Mouse (Mus musculus) heart, embryonic 16.5 days (tissue): Measurements from ENCODE around the gene Crybg2. TPM values are rescaled to one million over a fixed set of nuclear protein-coding genes. Genes with fewer than 3 reads are reported as not detected.

Source experiments
- ATAC-seq: fragments of 200-750 bp; cut with Nextera tagmentation; replicated peaks from 2 replicates; pipeline ENCODE4 v1.8.0; 2017; ENCODE audit warnings: moderate number of reproducible peaks; ENCODE audit not compliant: insufficient read depth, low FRiP score; ENCODE audit errors: extremely low read depth
- H3K27ac ChIP-seq: fragments of 300-500 bp; sonication (generic); 2 replicates; pipeline ENCODE4 v1.5.1; 2014; ENCODE audit warnings: mild to moderate bottlenecking, low read length, control low read depth, moderate library complexity
- H3K27me3 ChIP-seq: fragments of 300-500 bp; sonication (generic); 2 replicates; pipeline ENCODE4 v1.6.1; 2014; ENCODE audit warnings: low read length, mixed read lengths; ENCODE audit not compliant: control insufficient read depth, insufficient read depth
- H3K36me3 ChIP-seq: fragments of 300-500 bp; sonication (generic); 2 replicates; pipeline ENCODE4 v1.6.1; 2014; ENCODE audit not compliant: control insufficient read depth, insufficient read depth
- H3K4me1 ChIP-seq: fragments of 300-500 bp; sonication (generic); 2 replicates; pipeline ENCODE4 v1.6.1; 2014; ENCODE audit warnings: low read length, mixed read lengths; ENCODE audit not compliant: control insufficient read depth, insufficient read depth
- H3K4me2 ChIP-seq: fragments of 300-500 bp; sonication (generic); 2 replicates; pipeline ENCODE4 v1.6.1; 2014; ENCODE audit warnings: low read depth, mild to moderate bottlenecking, control low read depth, low read length
- H3K4me3 ChIP-seq: fragments of 300-500 bp; sonication (generic); 2 replicates; pipeline ENCODE4 v1.5.1; 2014; ENCODE audit warnings: mild to moderate bottlenecking, control low read depth, low read length
- H3K9ac ChIP-seq: fragments of 300-500 bp; sonication (generic); 2 replicates; pipeline ENCODE4 v1.6.1; 2014; ENCODE audit warnings: low read length, control low read depth
- H3K9me3 ChIP-seq: fragments of 300-500 bp; sonication (generic); replicated peaks from 2 replicates; pipeline ENCODE4 v1.6.1; 2016; ENCODE audit warnings: low read length; ENCODE audit not compliant: control insufficient read depth
- WGBS: fragments of 180-500 bp; shearing (Covaris S2); extraction: QIAGEN DNeasy Blood & Tissue Kit; methylation state at CpG from one replicate; pipeline ENCODE4 v1.1.7; 2014; 5-methylcytosine and 5-hydroxymethylcytosine counted together
- polyA plus RNA-seq: library from polyadenylated mRNA; unstranded; fragments of >200 nt; fragmentation: Nextera tagmentation; extraction: Ambion mirVana; gene quantifications from 2 replicates; pipeline ENCODE4 v1.2.1, GENCODE M21; 2015

Gene Crybg2
- polyA plus RNA-seq, 1 experiment from 2014 or later = 0.91 TPM

DNA sequence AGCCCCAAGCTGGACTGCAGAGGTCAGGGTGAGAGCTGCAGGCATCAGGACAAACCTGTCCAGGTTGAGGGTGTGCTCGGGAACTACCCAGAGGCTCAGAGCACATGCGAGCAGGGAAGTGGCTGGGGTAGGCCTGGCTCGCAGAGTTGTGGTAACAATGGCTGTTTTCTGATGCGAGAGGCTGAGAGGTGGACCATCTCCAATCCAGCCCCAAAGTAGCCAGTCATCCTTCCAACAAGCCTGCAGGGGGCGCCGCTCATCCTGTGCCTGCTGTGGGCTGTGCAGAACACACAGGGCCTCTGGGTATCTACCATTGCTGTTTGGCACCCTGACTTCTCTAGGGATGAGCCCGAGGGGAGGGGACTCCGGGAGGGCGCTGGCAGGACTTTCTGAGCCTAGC lies 59.0 kb downstream of the Crybg2 start:
- H3K4me3 ChIP-seq = no peak overlapping the region
- 70% methylated on average over 9 of the region's 9 CpGs for WGBS
- H3K4me1 ChIP-seq = peaks cover 2% of the 10 kb centered on the region; the same call in 1 of the 2 replicates
- no peaks in the 10 kb centered on the region for H3K9me3 ChIP-seq
- no peak overlapping the region for H3K27ac ChIP-seq
- no peaks in the 10 kb centered on the region for H3K36me3 ChIP-seq
- no peak overlapping the region for H3K4me2 ChIP-seq
- no peak for ATAC-seq
- no peak overlapping the region for H3K9ac ChIP-seq
- no peaks in the 10 kb centered on the region for H3K27me3 ChIP-seq

DNA sequence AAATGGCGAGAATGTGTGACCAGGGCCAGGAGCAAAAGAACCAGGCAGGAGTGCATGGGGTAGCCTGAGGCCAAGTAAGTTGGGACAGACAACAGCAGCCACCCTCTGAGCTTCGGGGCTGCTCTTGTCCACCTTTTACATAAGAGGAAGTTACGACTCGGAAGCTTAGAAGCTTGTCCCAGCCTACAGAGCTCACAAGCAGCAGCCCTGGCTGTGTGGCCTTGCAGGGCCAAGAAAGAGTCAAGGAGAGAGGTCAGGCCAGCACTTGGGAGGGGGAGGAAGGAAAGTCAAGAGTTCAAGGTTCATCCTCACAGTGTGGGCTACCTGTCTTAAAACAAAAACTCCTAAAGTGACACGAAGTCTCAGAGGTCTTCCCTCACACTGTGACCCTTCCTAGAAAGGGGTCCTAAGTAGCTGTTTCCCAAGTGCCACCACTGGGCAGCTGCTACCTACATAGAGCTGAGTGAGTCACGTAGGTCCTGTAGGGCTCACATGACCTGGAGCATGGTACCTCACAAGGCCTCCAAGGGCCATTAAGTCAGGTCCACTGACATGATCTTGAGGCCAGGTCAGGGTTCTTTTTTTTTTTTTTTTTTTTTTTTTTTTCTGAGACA lies 59.7 kb downstream of the Crybg2 start:
- H3K4me3 ChIP-seq = no peak overlapping the region
- peaks cover 2% of the 10 kb centered on the region; the same call in 1 of the 2 replicates for H3K4me1 ChIP-seq
- no peak for ATAC-seq
- H3K27ac ChIP-seq = 0 out of 2 replicates have a peak overlapping the region, but pooled peaks have one; percentile 12
- H3K9me3 ChIP-seq = no peaks in the 10 kb centered on the region
- H3K4me2 ChIP-seq = no peak overlapping the region
- H3K36me3 ChIP-seq = no peaks in the 10 kb centered on the region
- WGBS = 77% methylated on average over 6 of the region's 6 CpGs
- no peak overlapping the region for H3K9ac ChIP-seq
- no peaks in the 10 kb centered on the region for H3K27me3 ChIP-seq

DNA sequence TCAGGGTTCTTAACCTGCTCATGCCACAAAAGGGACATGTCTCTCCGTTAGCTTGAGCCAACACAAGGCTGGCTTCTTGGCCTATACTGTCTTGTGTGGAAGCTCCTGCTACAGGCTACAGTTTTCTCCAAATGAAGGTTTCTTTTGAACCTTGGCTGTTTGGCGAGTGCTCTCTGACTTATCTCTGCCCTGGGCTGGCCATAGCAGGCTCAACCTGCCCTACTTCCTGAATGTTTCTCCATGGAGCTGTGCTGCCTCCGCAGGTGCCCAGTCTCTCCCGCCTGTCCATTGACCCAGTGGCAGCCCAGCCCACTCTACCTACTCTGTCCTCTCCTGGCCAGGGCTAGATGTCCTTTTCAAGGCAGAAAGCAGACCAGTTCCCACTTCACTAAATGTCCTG lies 60.3 kb downstream of the Crybg2 start:
- Histone ChIP-seq H3K9ac (no peak overlapping the region), H3K36me3 (no peaks in the 10 kb centered on the region), H3K4me1 (peaks cover 2% of the 10 kb centered on the region; the same call in 1 of the 2 replicates), H3K4me2 (no peak overlapping the region), H3K9me3 (no peaks in the 10 kb centered on the region), H3K27ac (peak overlapping the region; percentile 49; the same call in 1 of the 2 replicates), H3K27me3 (no peaks in the 10 kb centered on the region), H3K4me3 (no peak overlapping the region)
- ATAC-seq = no peak
- 64% methylated on average over 4 of the region's 4 CpGs for WGBS

DNA sequence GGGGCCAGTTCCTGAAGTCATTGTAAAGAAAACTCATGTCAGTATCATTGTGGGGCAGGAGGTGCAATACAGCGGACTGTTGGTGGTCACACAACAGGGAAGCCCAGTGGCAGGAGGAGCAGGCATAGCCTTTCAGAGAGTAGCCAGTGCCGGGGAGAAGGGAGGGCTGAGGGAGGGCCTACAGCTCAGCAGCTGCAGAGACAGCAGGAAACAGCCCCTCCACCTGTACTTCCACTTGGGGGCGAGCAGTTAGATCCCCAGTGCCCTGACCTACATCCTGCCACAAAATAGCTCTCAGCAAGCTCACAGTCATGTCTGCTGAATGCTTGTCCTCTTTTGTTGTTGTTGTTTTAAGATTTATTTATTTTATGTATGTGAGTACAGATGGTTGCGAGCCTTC lies 61.0 kb downstream of the Crybg2 start:
- Histone ChIP-seq H3K4me3 (no peak overlapping the region), H3K4me1 (peaks cover 2% of the 10 kb centered on the region; the same call in 1 of the 2 replicates), H3K36me3 (no peaks in the 10 kb centered on the region), H3K9me3 (no peaks in the 10 kb centered on the region), H3K9ac (0 out of 2 replicates have a peak overlapping the region, but pooled peaks have one; percentile 28), H3K27me3 (no peaks in the 10 kb centered on the region), H3K27ac (peak overlapping the region; percentile 49; the same call in 1 of the 2 replicates), H3K4me2 (no peak overlapping the region)
- 45% methylated on average over 4 of the region's 4 CpGs for WGBS
- no peak; the same call in 1 of the 2 replicates for ATAC-seq

DNA sequence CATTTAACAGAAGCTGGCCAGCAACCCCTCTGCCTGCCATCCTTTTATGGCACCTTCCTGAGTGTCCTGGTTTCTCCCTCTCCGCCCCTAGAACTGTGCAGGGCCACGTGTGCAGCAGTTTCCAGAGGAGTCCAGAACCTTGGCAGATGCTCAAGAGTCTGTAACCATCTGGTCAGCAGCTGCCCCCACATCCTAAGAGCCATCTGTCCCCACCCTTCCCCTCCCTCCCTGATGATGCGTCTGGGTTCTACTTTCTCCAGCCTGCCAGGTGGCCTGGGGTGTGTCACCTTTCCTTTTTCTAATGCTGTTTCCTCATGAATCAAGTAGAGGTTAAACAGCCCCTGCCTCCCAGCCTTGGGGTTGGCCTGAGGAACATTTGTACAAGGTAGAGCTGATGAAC lies 61.7 kb downstream of the Crybg2 start:
- no peak overlapping the region for H3K4me2 ChIP-seq
- H3K9me3 ChIP-seq = no peaks in the 10 kb centered on the region
- peak overlapping the region; percentile 30; the same call in 1 of the 2 replicates for H3K27ac ChIP-seq
- H3K27me3 ChIP-seq = no peaks in the 10 kb centered on the region
- H3K9ac ChIP-seq = no peak overlapping the region
- no peak overlapping the region for H3K4me3 ChIP-seq
- 46% methylated on average over 3 of the region's 3 CpGs for WGBS
- no peaks in the 10 kb centered on the region for H3K36me3 ChIP-seq
- ATAC-seq = no peak
- peaks cover 4% of the 10 kb centered on the region for H3K4me1 ChIP-seq

DNA sequence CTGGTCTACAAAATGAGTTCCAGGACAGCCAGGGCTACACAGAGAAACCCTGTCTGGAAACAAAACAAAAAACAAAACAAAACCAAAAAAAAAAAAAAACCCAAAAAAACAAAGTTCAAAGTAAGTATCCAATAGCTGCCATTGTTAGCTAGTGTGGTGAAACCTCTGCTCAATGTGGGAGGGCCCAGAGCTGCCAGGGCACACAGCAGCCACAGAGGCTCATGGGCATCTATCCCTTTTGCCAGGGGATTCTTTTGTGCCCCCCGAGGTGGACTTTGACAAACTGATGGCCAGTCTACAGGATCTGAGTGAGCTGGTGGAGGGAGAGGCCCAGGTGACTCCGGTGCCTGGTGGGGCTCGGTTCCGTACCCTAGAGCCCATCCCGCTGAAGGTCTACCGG lies 62.5 kb downstream of the Crybg2 start:
- ATAC-seq = no peak
- H3K4me2 ChIP-seq = no peak overlapping the region
- H3K27me3 ChIP-seq = no peaks in the 10 kb centered on the region
- H3K9me3 ChIP-seq = no peaks in the 10 kb centered on the region
- H3K4me1 ChIP-seq = peaks cover 12% of the 10 kb centered on the region
- H3K36me3 ChIP-seq = no peaks in the 10 kb centered on the region
- H3K9ac ChIP-seq = no peak overlapping the region
- no peak overlapping the region for H3K27ac ChIP-seq
- H3K4me3 ChIP-seq = no peak overlapping the region
- 92% methylated on average over 6 of the region's 6 CpGs for WGBS

DNA sequence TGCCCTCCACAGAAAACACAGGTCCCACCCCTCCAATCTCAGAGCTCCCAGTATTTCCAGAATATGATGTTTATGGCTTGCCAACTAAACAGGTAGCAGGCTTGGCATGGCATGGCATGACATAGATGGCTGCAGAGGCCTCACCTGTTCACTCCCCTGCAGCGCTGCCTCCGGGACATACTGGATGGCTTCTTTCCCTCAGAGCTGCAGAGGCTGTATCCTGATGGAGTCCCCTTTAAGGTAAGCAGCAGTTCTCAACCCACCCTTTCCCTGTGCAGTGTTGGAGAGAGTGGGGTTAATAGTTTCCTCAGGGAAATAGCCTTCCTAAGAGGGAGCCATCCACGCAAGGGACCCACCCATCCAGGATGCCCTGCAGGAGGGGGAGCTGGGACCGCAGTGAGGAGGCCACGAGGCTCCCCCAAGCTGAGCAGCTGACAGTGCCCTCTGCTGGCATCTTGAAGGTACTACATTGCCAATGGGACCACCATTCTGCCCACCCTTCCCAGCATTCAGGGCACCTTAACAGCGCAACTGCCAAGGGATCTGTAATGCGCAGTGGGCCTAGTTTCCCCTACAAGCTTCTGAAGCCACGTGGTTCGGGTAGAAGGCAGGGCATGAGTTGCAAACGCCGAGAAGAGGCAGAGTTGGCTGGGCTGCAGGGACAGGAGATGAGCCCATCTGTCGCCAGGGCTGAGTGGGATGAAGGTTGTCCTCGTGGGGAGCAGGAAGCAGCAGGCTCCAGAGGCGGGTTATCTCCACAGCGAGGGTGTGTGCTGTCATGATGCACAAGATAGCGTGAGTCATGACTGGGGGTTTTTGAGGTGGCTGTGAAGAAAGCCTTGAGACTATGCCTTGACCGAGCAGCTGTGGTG lies 63.3 kb downstream of the Crybg2 start:
- Histone ChIP-seq H3K4me2 (no peak overlapping the region), H3K9ac (no peak overlapping the region)
- 20% methylated on average over 17 of the region's 17 CpGs for WGBS

DNA sequence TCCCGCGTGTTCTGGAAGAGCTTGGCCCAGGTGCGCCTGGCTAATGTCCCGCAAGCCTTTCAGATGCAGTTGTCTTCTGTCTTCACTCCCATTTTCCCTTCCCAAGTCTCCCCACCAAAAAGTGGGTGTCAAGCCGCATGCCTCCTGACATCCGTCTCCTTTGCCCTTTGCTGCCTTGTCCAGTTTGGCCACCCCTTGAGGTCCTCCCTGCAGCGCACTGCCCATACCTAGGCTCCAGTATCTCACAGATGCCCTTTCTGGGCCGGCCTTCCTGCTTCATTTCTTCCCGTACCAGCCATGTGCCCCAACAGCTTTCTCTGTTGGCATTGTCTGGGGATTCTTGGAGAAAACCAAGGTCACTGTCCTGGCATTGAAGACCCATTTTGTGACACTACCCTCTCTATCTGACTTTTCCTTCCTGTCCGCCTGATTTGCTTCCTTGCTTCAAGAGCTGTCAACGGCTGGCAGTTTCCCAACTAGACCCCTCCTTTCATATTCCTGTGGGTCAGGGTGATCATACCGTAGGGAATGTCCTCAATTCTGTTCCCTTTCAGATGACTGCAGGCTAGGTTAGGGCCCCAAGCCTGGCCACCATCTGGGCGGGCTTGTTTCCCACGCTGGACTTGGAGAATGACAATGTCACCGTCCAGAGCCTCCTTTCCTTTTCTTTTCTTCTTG lies 64.9 kb downstream of the Crybg2 start:
- ATAC-seq = no peak
- WGBS = 82% methylated on average over 15 of the region's 15 CpGs
- H3K4me1 ChIP-seq = peaks cover 18% of the 10 kb centered on the region

More for the DNA sequence above, 63.3 kb downstream of the Crybg2 start:
- Histone ChIP-seq H3K4me1 (peaks cover 12% of the 10 kb centered on the region), H3K27me3 (no peaks in the 10 kb centered on the region), H3K4me3 (no peak overlapping the region), H3K27ac (no peak overlapping the region), H3K36me3 (no peaks in the 10 kb centered on the region), H3K9me3 (no peaks in the 10 kb centered on the region)
- no peak for ATAC-seq

More for the DNA sequence above, 64.9 kb downstream of the Crybg2 start:
- Histone ChIP-seq H3K4me2 (no peak overlapping the region), H3K27me3 (no peaks in the 10 kb centered on the region), H3K27ac (no peak overlapping the region), H3K4me3 (no peak overlapping the region), H3K9ac (no peak overlapping the region), H3K36me3 (no peaks in the 10 kb centered on the region), H3K9me3 (no peaks in the 10 kb centered on the region)
